Mouse (Mus musculus) lung, embryonic 15.5 days (tissue): ENCODE measurements at regions not wholly inside any gene's neighbourhood (a gene's known extent, or its start where the extent isn't known, plus 50 kb on each side); places are given as distances from the start of the nearest gene placed in this dataset.

Source experiments
- ATAC-seq: fragments of 200-750 bp; cut with Nextera tagmentation; 2 replicates; pipeline ENCODE4 v1.8.0; 2017; ENCODE audit warnings: moderate number of reproducible peaks, borderline replicate concordance; ENCODE audit not compliant: low FRiP score, low TSS enrichment; ENCODE audit errors: extremely low read depth
- H3K27ac ChIP-seq: fragments of 300-500 bp; sonication (generic); 2 replicates; pipeline ENCODE4 v1.5.1; 2015; ENCODE audit warnings: moderate library complexity, mild to moderate bottlenecking, inconsistent platforms
- H3K27me3 ChIP-seq: fragments of 300-500 bp; sonication (generic); 2 replicates; pipeline ENCODE4 v1.6.1; 2015; ENCODE audit warnings: inconsistent platforms
- H3K36me3 ChIP-seq: fragments of 300-500 bp; sonication (generic); 2 replicates; pipeline ENCODE4 v1.6.1; 2015; ENCODE audit warnings: inconsistent platforms
- H3K4me1 ChIP-seq: fragments of 300-500 bp; sonication (generic); 2 replicates; pipeline ENCODE4 v1.6.1; 2015; ENCODE audit warnings: inconsistent platforms
- H3K4me2 ChIP-seq: fragments of 300-500 bp; sonication (generic); 2 replicates; pipeline ENCODE4 v1.6.1; 2015; ENCODE audit warnings: inconsistent platforms, mild to moderate bottlenecking, moderate library complexity
- H3K4me3 ChIP-seq: fragments of 300-500 bp; sonication (generic); 2 replicates; pipeline ENCODE4 v1.5.1; 2015; ENCODE audit warnings: mild to moderate bottlenecking, inconsistent platforms
- H3K9ac ChIP-seq: fragments of 300-500 bp; sonication (generic); 2 replicates; pipeline ENCODE4 v1.6.1; 2015; ENCODE audit warnings: inconsistent platforms
- H3K9me3 ChIP-seq: fragments of 300-500 bp; sonication (generic); 2 replicates; pipeline ENCODE4 v1.6.1; 2016; ENCODE audit warnings: inconsistent platforms
- WGBS: fragments of 180-500 bp; shearing (Covaris S2); methylation state at CpG from one replicate; pipeline ENCODE4 v1.1.7; 2015; 5-methylcytosine and 5-hydroxymethylcytosine counted together

DNA sequence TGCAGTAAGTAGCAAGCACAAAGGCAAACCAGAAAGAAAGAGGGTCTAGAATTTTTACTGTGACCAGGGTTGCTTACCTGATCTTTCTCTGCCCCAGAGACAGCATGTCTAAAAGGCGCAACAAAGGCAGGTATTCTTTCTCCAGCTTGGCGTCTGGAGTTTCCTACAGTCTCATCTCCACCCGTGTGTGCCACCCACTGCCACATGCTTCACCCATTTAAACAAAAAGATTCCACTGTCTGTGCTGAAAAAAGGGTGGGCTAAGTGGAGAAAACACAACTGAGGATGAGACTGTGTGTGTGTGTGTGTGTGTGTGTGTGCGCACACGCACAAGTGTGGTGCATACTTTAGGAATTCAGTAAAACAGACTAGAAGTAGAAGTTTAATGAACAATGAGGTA lies 69.9 kb upstream of the Dph5 start:
- peaks cover 28% of the 10 kb centered on the region; the same call in 1 of the 2 replicates for H3K4me1 ChIP-seq

DNA sequence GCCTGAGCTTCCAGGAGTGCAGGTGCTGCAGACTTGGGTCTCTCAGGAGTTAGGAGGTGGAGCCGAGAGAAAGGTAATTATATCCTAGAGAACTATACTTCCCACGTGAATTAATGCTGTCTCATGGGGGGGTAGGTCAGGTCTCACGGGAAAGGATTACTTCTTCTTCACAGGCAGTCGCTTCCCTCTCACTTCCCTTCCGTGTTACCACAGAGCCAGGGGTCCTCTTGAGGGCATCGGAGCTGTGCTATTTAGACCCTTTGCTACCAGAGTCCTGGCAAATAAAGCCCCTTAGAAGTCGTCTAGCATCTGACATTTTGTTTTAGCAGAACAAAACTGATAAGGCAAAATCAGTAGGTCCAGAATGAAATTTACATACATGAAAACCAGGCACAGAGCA lies 68.9 kb upstream of the Dph5 start:
- H3K4me1 ChIP-seq: peaks cover 28% of the 10 kb centered on the region; the same call in 1 of the 2 replicates
- no peak overlapping the region for H3K27ac ChIP-seq
- no peak for ATAC-seq

More for the DNA sequence above, 69.9 kb upstream of the Dph5 start:
- no peak overlapping the region for H3K9ac ChIP-seq
- no peaks in the 10 kb centered on the region for H3K27me3 ChIP-seq
- WGBS: 91% methylated on average over 5 of the region's 5 CpGs
- no peak overlapping the region for H3K27ac ChIP-seq
- no peaks in the 10 kb centered on the region for H3K36me3 ChIP-seq
- H3K9me3 ChIP-seq: no peaks in the 10 kb centered on the region
- ATAC-seq: no peak
- H3K4me3 ChIP-seq: no peak overlapping the region
- H3K4me2 ChIP-seq: no peak overlapping the region

GRCm38 (mm10) chr3:115819401-115820138 lies 68.1 kb upstream of the Dph5 start:
- no peak for ATAC-seq
- Histone ChIP-seq H3K27ac (no peak overlapping the region), H3K4me1 (peaks cover 28% of the 10 kb centered on the region; the same call in 1 of the 2 replicates), H3K4me2 (no peak overlapping the region), H3K9me3 (no peaks in the 10 kb centered on the region), H3K27me3 (no peaks in the 10 kb centered on the region), H3K4me3 (no peak overlapping the region), H3K9ac (no peak overlapping the region), H3K36me3 (no peaks in the 10 kb centered on the region)
- 19% methylated on average over 7 of the region's 7 CpGs for WGBS

More for the DNA sequence above, 68.9 kb upstream of the Dph5 start:
- Histone ChIP-seq H3K9ac (no peak overlapping the region), H3K4me2 (no peak overlapping the region), H3K9me3 (no peaks in the 10 kb centered on the region), H3K4me3 (no peak overlapping the region), H3K36me3 (no peaks in the 10 kb centered on the region), H3K27me3 (no peaks in the 10 kb centered on the region)
- WGBS: 55% methylated on average over 7 of the region's 7 CpGs

DNA sequence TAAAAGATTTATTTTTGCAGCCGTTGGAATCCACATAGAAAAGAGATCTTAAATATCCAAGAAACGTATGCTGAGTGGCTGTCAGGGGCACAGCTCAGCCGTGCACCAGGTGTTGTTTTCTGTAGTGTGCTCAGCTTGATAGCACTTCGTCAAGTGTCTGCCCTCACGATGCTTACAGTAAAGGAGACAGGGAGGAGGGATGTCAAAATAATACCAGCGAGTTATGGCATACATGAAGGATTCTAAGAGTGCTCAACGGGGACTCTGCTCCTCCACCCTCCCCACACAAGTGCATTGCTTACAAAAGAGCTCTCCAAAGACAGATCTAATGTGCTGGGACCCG lies 67.5 kb upstream of the Dph5 start:
- WGBS: 19% methylated on average over 8 of the region's 8 CpGs
- Histone ChIP-seq H3K27ac (no peak overlapping the region), H3K4me1 (peaks cover 24% of the 10 kb centered on the region; the same call in 1 of the 2 replicates), H3K9me3 (no peaks in the 10 kb centered on the region), H3K36me3 (no peaks in the 10 kb centered on the region), H3K27me3 (no peaks in the 10 kb centered on the region), H3K4me3 (no peak overlapping the region), H3K4me2 (no peak overlapping the region), H3K9ac (no peak overlapping the region)
- ATAC-seq: no peak

GRCm38 (mm10) chr3:115821627-115822026 lies 66.0 kb upstream of the Dph5 start:
- no peak for ATAC-seq
- no peaks in the 10 kb centered on the region for H3K36me3 ChIP-seq
- no peak overlapping the region for H3K4me2 ChIP-seq
- H3K4me3 ChIP-seq: no peak overlapping the region
- WGBS: 56% methylated on average over 2 of the region's 2 CpGs
- no peak overlapping the region for H3K27ac ChIP-seq
- peaks cover 22% of the 10 kb centered on the region; the same call in 1 of the 2 replicates for H3K4me1 ChIP-seq
- no peaks in the 10 kb centered on the region for H3K9me3 ChIP-seq
- H3K9ac ChIP-seq: no peak overlapping the region
- no peaks in the 10 kb centered on the region for H3K27me3 ChIP-seq

DNA sequence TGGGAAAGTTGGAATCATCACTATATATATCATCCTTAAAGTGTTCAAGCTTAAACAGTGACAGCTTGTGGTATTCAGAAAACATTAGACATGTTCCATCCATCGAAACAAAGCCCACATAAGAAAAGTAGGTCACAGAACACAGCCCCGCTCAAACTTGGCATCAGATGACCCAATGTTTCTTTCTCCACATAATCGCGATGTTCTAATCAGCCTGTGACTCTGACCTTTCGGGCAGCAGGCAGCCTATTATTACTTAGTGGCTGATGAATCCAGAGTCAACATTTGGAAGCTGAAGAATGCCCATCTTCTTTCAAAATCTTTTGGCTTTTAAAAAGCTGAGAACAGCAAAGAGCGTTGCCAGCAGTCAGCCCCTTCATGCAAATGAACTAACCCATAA lies 65.1 kb upstream of the Dph5 start:
- Histone ChIP-seq H3K4me1 (peaks cover 22% of the 10 kb centered on the region; the same call in 1 of the 2 replicates), H3K27me3 (no peaks in the 10 kb centered on the region), H3K9ac (no peak overlapping the region), H3K9me3 (no peaks in the 10 kb centered on the region), H3K36me3 (no peaks in the 10 kb centered on the region), H3K27ac (no peak overlapping the region), H3K4me2 (no peak overlapping the region), H3K4me3 (no peak overlapping the region)
- WGBS: 39% methylated on average over 6 of the region's 6 CpGs
- no peak for ATAC-seq

- Histone ChIP-seq H3K4me3 (no peak overlapping the region), H3K9ac (no peak overlapping the region), H3K27ac (no peak overlapping the region), H3K9me3 (no peaks in the 10 kb centered on the region), H3K4me1 (peaks cover 22% of the 10 kb centered on the region; the same call in 1 of the 2 replicates), H3K36me3 (no peaks in the 10 kb centered on the region), H3K4me2 (no peak overlapping the region), H3K27me3 (no peaks in the 10 kb centered on the region)
- WGBS: 86% methylated on average over 5 of the region's 5 CpGs
- no peak for ATAC-seq
Observed at GRCm38 (mm10) chr3:115823741-115824140, 63.9 kb upstream of the Dph5 start.

GRCm38 (mm10) chr3:115824792-115825191 lies 62.8 kb upstream of the Dph5 start:
- Histone ChIP-seq H3K9ac (no peak overlapping the region), H3K27me3 (no peaks in the 10 kb centered on the region), H3K9me3 (no peaks in the 10 kb centered on the region), H3K4me2 (no peak overlapping the region), H3K36me3 (no peaks in the 10 kb centered on the region), H3K4me3 (no peak overlapping the region), H3K4me1 (peaks cover 16% of the 10 kb centered on the region; the same call in 1 of the 2 replicates), H3K27ac (no peak overlapping the region)
- no peak for ATAC-seq
- WGBS: 26% methylated on average over 2 of the region's 2 CpGs

DNA sequence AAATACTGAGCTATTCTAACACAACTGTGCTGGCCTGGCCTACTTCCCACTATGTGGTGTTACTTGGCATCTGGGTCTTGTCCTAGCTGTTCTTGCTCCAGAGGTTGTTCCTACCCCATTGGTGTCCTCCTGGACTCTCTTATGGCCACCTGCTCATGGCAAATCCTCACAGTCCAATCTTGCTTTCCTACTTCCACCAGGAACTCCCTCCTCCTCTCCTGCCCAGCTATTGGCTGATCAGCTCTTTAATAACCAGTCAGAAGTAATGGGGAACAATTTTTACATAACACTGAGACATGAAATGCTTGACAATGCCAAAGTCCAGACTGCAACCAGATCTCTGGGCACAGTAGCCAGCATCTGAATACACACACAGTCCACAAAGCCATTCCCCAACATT lies 52.3 kb upstream of the Dph5 start:
- H3K4me2 ChIP-seq: no peak overlapping the region
- no peak overlapping the region for H3K27ac ChIP-seq
- no peak for ATAC-seq

DNA sequence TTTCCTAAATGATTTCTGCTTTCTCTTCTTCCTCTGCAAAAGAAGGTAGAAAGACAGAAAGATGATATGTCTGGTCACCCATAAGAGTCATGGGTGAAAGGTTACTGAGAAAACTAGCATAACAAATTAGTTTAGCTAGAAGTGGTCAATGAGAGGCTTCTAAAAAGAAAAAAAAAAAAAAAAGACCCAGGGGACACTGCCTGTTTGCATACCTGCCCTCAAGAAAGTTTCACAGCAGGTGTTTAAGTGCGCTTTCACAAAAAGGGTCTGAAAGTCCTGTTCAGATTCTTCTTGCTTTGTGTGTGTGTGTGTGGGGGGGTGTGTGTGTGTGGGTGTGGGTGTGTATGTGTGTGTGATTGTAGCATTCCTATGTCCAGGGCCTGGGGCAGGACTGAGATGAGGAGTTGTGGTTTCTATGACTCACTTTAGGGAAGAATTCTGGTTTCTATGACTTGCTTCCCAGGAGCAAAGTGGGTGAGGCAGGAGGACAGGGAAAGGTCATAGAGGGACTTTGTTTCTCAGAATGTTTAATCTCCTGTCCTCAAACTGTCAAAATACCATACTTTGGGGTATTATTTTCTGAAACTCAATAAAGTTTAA lies 49.9 kb upstream of the Dph5 start:
- H3K4me2 ChIP-seq: no peak overlapping the region
- no peaks in the 10 kb centered on the region for H3K36me3 ChIP-seq
- no peak overlapping the region for H3K27ac ChIP-seq
- WGBS: 60% methylated on average over 1 of the region's 1 CpGs
- H3K4me3 ChIP-seq: no peak overlapping the region
- H3K27me3 ChIP-seq: no peaks in the 10 kb centered on the region
- ATAC-seq: no peak
- H3K9me3 ChIP-seq: no peaks in the 10 kb centered on the region
- no peaks in the 10 kb centered on the region for H3K4me1 ChIP-seq
- no peak overlapping the region for H3K9ac ChIP-seq

More for the DNA sequence above, 52.3 kb upstream of the Dph5 start:
- Histone ChIP-seq H3K36me3 (no peaks in the 10 kb centered on the region), H3K9me3 (no peaks in the 10 kb centered on the region), H3K9ac (no peak overlapping the region), H3K4me1 (no peaks in the 10 kb centered on the region), H3K27me3 (no peaks in the 10 kb centered on the region), H3K4me3 (no peak overlapping the region)
